Mouse (Mus musculus): Measurements from ENCODE around the gene Itpk1.

Gene Itpk1

GRCm38 (mm10) chr12:102691180-102691579, 13.6 kb downstream of the Itpk1 start:
- no peak for DNase-seq (ENCODE audit: low spot score)

- no peak for DNase-seq (ENCODE audit: low spot score)
These were observed 14.8 kb downstream of the Itpk1 start for GRCm38 (mm10) chr12:102689773-102690563.

DNA sequence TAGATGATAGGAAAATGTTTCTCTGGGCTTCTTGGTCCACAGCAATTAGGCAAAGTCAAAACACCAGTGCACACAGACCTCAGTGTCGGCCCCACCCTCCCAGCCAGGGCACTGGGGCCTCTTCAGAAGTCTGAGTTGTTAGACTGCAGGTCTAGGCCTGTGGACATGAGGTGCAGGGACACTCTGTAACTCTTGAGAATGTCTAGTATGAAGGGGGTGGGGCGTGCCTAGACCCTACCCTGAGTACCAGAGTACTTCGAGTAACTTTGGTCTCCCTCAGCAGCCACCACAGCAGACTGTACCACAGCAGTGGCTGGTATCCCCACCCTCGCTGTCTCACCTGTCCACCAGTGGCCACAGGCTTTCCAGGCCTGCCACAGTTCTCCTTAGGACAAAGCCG, 18.4 kb downstream of the Itpk1 start:
- DNase-seq (ENCODE audit: low spot score) = no peak

GRCm38 (mm10) chr12:102685523-102685931, 19.2 kb downstream of the Itpk1 start:
- DNase-seq (ENCODE audit: low spot score) = no peak

- DNase-seq (ENCODE audit: low spot score) = no peak
These were observed 19.9 kb downstream of the Itpk1 start for GRCm38 (mm10) chr12:102684720-102685386.

GRCm38 (mm10) chr12:102683979-102684378, 20.8 kb downstream of the Itpk1 start:
- no peak for DNase-seq (ENCODE audit: low spot score)

DNA sequence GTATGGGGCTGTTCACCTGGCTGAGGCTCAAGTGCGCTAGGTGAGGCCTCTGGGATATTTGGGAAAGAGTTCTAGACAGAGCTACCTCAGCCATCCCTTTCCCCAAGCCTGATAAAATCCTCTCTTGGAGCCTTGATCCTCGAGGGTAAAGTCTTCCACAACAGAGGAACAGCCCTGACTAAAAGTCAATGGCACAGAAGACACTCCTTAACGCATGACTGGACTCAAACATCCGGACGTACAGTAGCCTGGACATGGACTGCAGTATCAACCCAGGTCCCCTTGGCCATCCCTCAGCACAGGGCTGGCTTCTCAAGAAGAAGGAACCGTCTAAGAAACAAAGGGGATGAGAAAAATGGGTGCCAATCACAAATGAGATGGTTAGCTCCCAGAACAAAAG, 21.3 kb downstream of the Itpk1 start:
- no peak for DNase-seq (ENCODE audit: low spot score)

DNA sequence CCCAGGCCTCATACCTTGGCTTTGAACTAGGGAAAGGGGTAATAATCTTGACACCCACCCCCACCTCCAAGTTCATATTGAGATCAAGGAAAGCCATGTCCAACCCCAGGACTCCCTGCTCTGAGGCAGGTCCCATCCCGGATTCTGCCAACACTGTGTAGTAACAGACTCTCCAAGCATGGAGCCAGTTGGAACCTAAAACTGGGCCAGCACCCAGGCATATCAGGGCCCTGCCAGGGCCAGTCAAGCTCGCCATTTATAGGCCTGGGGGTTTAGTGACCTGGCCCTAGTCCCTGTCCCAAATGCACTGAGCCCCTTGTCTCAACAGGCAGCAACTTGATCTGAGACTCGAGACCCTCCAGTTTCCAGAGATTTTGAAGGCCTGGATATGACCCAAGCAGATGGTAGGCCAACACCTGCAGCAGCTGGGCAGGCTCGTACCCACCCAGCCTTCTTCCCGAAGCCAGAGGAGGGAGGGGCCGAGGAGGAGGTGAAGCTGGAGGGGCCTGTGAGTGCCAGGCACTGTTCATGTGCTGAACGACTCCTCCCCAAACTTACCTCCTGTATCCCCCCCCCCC, 21.9 kb downstream of the Itpk1 start:
- no peak for DNase-seq (ENCODE audit: low spot score)

- DNase-seq (ENCODE audit: low spot score) = no peak
These were observed 22.6 kb downstream of the Itpk1 start for GRCm38 (mm10) chr12:102682085-102682484.

- DNase-seq (ENCODE audit: low spot score) = no peak
These were observed 23.1 kb downstream of the Itpk1 start for GRCm38 (mm10) chr12:102681590-102681989.

- no peak for DNase-seq (ENCODE audit: low spot score)
These were observed 25.9 kb downstream of the Itpk1 start for GRCm38 (mm10) chr12:102678820-102679219.

- no peak for DNase-seq (ENCODE audit: low spot score)
These were observed 27.6 kb downstream of the Itpk1 start for GRCm38 (mm10) chr12:102677089-102677488.

DNA sequence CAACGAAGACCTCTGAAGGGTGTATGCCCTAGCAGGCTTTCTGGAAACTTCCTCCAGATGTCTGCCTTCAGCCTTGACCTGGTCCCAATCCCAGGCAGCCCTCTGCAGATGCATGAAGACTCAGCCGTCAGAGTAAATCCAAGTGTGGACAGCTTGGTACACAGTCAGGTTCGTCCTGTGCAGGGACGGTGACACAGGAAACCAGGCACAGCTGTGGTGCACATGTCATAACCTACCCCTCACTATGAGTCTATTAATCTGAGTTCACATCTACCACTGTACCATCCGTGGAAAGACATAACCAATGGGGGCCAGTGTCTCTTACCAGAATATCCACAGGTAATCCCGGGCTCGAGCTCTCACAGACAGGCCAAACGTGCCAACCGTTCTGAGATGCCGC, 30.2 kb downstream of the Itpk1 start:
- DNase-seq (ENCODE audit: low spot score) = no peak

DNA sequence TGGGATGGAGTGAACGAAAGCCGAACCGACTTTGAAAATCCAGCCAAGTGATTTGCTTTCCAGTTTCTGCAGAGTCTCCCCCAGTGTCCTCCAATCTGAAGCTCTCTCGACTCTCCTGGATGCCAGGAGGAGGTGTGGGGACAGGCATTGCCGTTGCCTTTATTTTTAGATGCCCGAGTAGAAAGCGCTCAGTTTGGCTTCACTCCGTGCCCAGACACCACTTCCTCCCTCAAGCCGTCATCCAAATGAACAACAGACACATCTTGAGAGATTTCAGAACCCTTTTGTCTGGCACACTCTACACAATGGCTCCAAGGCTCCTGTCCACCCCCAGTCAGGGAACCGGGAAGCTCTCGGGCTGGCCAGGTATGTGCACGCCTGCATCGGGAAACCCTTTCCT, 30.6 kb downstream of the Itpk1 start:
- DNase-seq (ENCODE audit: low spot score) = no peak

DNA sequence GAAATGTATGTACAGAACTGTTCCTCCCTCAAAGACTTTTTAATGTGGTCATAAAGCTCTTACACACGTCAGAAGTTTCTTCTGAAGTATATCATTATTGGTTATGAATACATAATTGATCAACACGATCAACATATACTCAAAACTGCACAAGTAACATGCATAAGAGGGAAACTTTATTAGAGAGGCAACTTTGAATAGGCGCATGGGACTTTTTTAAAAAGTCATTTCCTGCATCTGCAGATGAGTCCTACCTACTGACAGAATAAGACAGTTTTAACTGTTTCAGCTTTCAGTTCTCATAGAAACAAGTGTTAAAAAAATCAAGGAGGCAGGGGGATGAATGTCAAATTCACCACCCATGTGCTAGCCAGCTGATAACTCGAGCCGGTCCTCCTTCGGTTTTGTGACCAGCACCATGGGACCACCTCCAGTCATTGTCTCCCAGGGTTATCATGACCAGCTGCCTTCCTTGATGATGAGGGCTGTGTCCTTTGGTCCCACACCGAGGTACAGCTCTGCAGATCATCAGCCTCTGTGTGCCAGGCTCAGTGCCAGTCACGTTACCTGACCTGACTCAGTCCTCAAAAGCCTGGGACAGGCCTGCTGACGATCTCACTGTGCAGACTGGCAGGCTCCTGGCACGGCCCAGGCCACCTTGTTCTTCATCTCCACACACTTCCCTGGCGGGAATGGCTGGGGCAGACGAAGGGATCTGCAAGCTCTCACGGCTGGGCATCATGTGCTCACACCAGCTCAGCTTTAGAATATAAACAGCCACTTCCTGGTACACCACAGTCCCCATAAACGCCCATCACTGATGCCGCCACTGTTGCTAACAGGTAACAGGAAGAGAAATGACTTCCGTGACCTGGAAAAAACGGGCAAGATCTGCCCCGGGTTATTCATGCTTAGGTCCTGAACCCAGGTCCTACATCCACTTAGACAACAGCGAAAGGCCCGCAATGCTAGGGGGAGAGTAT, 31.6 kb downstream of the Itpk1 start:
- DNase-seq (ENCODE audit: low spot score) = no peak

DNA sequence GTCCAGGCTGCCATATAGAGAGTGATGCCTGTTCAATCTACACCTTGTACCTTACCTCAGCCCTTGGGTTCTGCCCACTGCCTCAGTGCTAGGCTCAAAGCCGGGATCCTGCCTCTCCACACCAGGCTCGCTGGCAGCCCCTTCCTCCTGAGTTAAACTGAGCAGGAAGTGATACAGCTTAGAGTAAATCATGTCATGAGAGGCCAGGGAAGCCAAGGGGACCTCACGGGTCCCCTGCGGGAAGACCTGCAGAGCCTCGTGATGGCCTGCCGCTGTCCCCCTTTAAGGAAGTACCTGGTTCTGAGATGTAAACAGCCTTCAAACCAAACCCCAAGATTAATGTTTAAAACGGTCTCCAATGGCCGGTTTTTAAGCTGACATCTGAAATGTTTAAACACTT, 32.6 kb downstream of the Itpk1 start:
- no peak for DNase-seq (ENCODE audit: low spot score)

- no peak for DNase-seq (ENCODE audit: low spot score)
These were observed 33.9 kb downstream of the Itpk1 start for GRCm38 (mm10) chr12:102670848-102671247.

DNA sequence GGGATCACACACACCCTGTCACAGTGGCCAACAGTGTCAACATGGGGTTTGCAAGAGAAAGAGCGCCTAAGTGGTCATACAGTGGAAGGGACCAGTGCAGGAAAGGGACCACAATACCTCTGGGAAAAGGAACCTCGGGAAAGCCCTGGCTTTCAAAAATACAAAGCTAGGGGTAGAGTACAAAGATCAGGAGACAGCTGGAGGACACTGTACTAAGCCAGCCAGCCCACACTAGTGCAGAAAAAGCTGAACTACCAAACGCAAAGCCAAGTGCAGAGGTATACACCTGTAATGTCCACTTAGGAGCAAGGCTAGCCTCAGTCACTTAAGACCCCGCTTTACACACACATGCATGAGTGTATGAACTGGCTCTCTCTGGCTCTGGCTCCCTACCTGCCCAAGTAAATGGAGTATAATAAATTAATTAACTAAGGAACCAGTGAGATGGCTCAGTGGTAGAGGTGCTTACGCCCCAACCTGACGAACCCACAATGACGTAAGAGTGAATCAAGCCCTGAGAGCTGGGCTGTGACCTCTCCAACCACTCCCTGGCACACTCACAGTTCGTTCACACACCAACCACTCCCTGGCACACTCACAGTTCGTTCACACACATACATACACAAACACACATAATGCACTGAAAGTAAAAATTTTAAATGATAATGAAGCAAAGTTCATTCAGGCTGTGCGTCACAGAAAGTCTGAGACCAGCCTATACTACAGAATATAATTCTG, 39.1 kb downstream of the Itpk1 start:
- no peak for DNase-seq (ENCODE audit: low spot score)

DNA sequence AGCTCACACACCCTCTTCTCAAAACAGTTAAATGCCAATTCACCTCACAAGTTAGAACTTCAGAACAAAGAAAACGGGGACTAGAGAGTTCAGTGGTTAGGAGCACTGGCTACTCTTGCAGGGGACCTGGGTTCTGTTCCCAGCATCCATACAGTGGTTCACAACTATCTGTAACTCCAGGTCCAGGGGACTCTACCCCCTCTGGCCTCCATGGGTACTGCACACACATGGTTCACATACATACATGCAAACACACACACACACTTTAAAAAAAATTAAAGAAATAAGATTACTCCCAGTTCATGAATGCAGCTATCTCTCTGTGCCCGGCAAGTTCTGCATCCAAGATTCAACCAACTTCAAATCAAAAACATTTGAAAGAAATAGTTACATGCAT, 40.7 kb downstream of the Itpk1 start:
- no peak for DNase-seq (ENCODE audit: low spot score)

GRCm38 (mm10) chr12:102663349-102664051, 41.2 kb downstream of the Itpk1 start:
- no peak for DNase-seq (ENCODE audit: low spot score)

GRCm38 (mm10) chr12:102661772-102662171, 43.0 kb downstream of the Itpk1 start:
- no peak for DNase-seq (ENCODE audit: low spot score)

Data from spleen, adult 12 weeks (tissue).